Mouse (Mus musculus) heart, embryonic 15.5 days (tissue): ENCODE results near the gene Tgm6. TPM values are rescaled to one million over a fixed set of nuclear protein-coding genes. Genes with fewer than 3 reads are reported as not detected.

Experiments used
- ATAC-seq: fragments of 200-750 bp; cut with Nextera tagmentation; replicated peaks from 2 replicates; pipeline ENCODE4 v1.8.0; 2017; ENCODE audit warnings: low read depth, moderate TSS enrichment; ENCODE audit not compliant: insufficient number of reproducible peaks, insufficient read depth, low FRiP score
- H3K27ac ChIP-seq: fragments of 300-500 bp; sonication (generic); 2 replicates; pipeline ENCODE4 v1.5.1; 2015; ENCODE audit warnings: mild to moderate bottlenecking, inconsistent platforms
- H3K27me3 ChIP-seq: fragments of 300-500 bp; sonication (generic); 2 replicates; pipeline ENCODE4 v1.6.1; 2015; ENCODE audit warnings: inconsistent platforms
- H3K36me3 ChIP-seq: fragments of 300-500 bp; sonication (generic); 2 replicates; pipeline ENCODE4 v1.6.1; 2015; ENCODE audit warnings: mild to moderate bottlenecking, inconsistent platforms
- H3K4me1 ChIP-seq: fragments of 300-500 bp; sonication (generic); replicated peaks from 2 replicates; pipeline ENCODE4 v1.6.1; 2015; ENCODE audit warnings: inconsistent platforms
- H3K4me2 ChIP-seq: fragments of 300-500 bp; sonication (generic); 2 replicates; pipeline ENCODE4 v1.6.1; 2015; ENCODE audit warnings: inconsistent platforms, mild to moderate bottlenecking, moderate library complexity
- H3K4me3 ChIP-seq: fragments of 300-500 bp; sonication (generic); 2 replicates; pipeline ENCODE4 v1.5.1; 2015; ENCODE audit warnings: mild to moderate bottlenecking, inconsistent platforms
- H3K9ac ChIP-seq: fragments of 300-500 bp; sonication (generic); 2 replicates; pipeline ENCODE4 v1.6.1; 2015; ENCODE audit warnings: mild to moderate bottlenecking, inconsistent platforms
- H3K9me3 ChIP-seq: fragments of 300-500 bp; sonication (generic); replicated peaks from 2 replicates; pipeline ENCODE4 v1.6.1; 2016; ENCODE audit warnings: inconsistent platforms
- WGBS: fragments of 180-500 bp; shearing (Covaris S2); methylation state at CpG from one replicate; pipeline ENCODE4 v1.1.7; 2015; ENCODE audit warnings: mixed read lengths; 5-methylcytosine and 5-hydroxymethylcytosine counted together
- polyA plus RNA-seq: library from polyadenylated mRNA; unstranded; fragments of >200 nt; fragmentation: Nextera tagmentation; extraction: Ambion mirVana; gene quantifications from 2 replicates; pipeline ENCODE4 v1.2.1, GENCODE M21; 2015

The Tgm6 gene
- polyA plus RNA-seq, 1 experiment from 2014 or later, result not detected

- ATAC-seq, result peak; percentile 91
- Histone ChIP-seq H3K9me3 (no peaks in the 10 kb centered on the region), H3K36me3 (peaks cover 19% of the 10 kb centered on the region), H3K27me3 (no peaks in the 10 kb centered on the region), H3K27ac (peak within 1 kb of the TSS; percentile 94), H3K9ac (peak within 1 kb of the TSS; percentile 100), H3K4me3 (peak within 1 kb of the TSS; percentile 98), H3K4me1 (peaks cover 17% of the 10 kb centered on the region), H3K4me2 (peak within 1 kb of the TSS; percentile 88)
- WGBS, result under 1% methylated on average over 80 of the region's 81 CpGs
Measured at GRCm38 (mm10) chr2:130178706-130179506, 66.7 kb downstream of the Tgm6 start, which contains the start of gene Snrpb. Snrpb (minus strand) TSS chr2:130179403.

- peaks cover 13% of the 10 kb centered on the region for H3K36me3 ChIP-seq
- peak overlapping the region; percentile 98 for H3K4me3 ChIP-seq
- H3K27ac ChIP-seq, result peak overlapping the region; percentile 94
- peak overlapping the region; percentile 88 for H3K4me2 ChIP-seq
- H3K4me1 ChIP-seq, result peaks cover 17% of the 10 kb centered on the region
- 1% methylated on average over 15 of the region's 15 CpGs for WGBS
- H3K27me3 ChIP-seq, result no peaks in the 10 kb centered on the region
- H3K9me3 ChIP-seq, result no peaks in the 10 kb centered on the region
- peak; percentile 34; the same call in 1 of the 2 replicates for ATAC-seq
- H3K9ac ChIP-seq, result peak overlapping the region; percentile 61
Measured at GRCm38 (mm10) chr2:130179507-130180019, 67.3 kb downstream of the Tgm6 start.

- Histone ChIP-seq H3K4me3 (no peak overlapping the region), H3K9me3 (no peaks in the 10 kb centered on the region), H3K4me1 (no peaks in the 10 kb centered on the region), H3K9ac (no peak overlapping the region), H3K27me3 (no peaks in the 10 kb centered on the region), H3K27ac (no peak overlapping the region), H3K36me3 (no peaks in the 10 kb centered on the region), H3K4me2 (no peak overlapping the region)
- 75% methylated on average over 12 of the region's 12 CpGs for WGBS
- ATAC-seq, result no peak
Measured at GRCm38 (mm10) chr2:130188391-130188790, 76.2 kb downstream of the Tgm6 start.

- H3K27me3 ChIP-seq, result no peaks in the 10 kb centered on the region
- H3K4me3 ChIP-seq, result no peak within 1 kb of the TSS
- no peak within 1 kb of the TSS for H3K4me2 ChIP-seq
- 87% methylated on average over 16 of the region's 16 CpGs for WGBS
- H3K36me3 ChIP-seq, result no peaks in the 10 kb centered on the region
- no peaks in the 10 kb centered on the region for H3K4me1 ChIP-seq
- H3K9ac ChIP-seq, result no peak within 1 kb of the TSS
- no peaks in the 10 kb centered on the region for H3K9me3 ChIP-seq
- no peak within 1 kb of the TSS for H3K27ac ChIP-seq
- ATAC-seq, result no peak
Measured at GRCm38 (mm10) chr2:130194894-130195293, 82.7 kb downstream of the Tgm6 start, which contains the start of gene Tmc2. Tmc2 (plus strand) TSS chr2:130195194.

GRCm38 (mm10) chr2:130200961-130201360 lies 88.7 kb downstream of the Tgm6 start:
- 73% methylated on average over 5 of the region's 5 CpGs for WGBS

More at GRCm38 (mm10) chr2:130200961-130201360, 88.7 kb downstream of the Tgm6 start:
- H3K36me3 ChIP-seq, result no peaks in the 10 kb centered on the region
- no peak overlapping the region for H3K4me2 ChIP-seq
- H3K4me1 ChIP-seq, result no peaks in the 10 kb centered on the region
- no peaks in the 10 kb centered on the region for H3K27me3 ChIP-seq
- no peak overlapping the region for H3K9ac ChIP-seq
- no peak overlapping the region for H3K27ac ChIP-seq
- no peak for ATAC-seq
- H3K4me3 ChIP-seq, result no peak overlapping the region
- H3K9me3 ChIP-seq, result no peaks in the 10 kb centered on the region

Other genes starting within 250 kb of the Tgm6 start
- 0.04 TPM in 1 of 2 replicates, not detected in the other for gene Tgm3, start 100.1 kb upstream of the Tgm6 start, polyA plus RNA-seq
- 361 and 429 TPM in 2 replicates for gene Snrpb, start 67.0 kb downstream of the Tgm6 start, polyA plus RNA-seq
- not detected in 2 replicates for gene Tmc2, start 82.8 kb downstream of the Tgm6 start, polyA plus RNA-seq
- gene Nop56, start 162.0 kb downstream of the Tgm6 start, polyA plus RNA-seq, result 103 and 150 TPM in 2 replicates
- 288 and 290 TPM in 2 replicates for gene Idh3b, start 172.1 kb downstream of the Tgm6 start, polyA plus RNA-seq
- gene Ebf4, start 182.8 kb downstream of the Tgm6 start, polyA plus RNA-seq, result 0.58 and 1.2 TPM in 2 replicates